Mouse (Mus musculus): ENCODE measurements around the gene Capn5.

DNA sequence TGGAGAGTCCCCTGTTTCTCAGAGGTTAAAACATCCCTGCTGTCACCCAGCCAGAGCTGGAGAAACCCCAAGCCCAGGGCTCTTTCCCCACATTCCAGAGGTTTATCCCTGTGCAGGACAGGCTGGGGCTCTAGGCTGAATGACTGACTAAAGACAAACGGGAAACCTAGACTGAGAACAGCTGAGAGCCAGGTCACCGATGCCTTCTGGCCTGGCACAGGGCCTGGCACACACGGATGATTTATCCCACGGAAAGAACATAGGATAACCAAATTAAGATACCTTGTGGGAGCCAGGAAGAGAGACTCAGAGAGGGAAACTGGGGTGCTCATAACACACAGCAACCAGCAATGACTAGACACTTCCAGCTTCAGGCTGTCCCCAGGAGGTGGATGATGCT is 68.3 kb downstream of the Capn5 start:
- no peak for TF ChIP-seq POLR2A (IDR thresholded peaks at IDR 0.05; ENCODE audit: low read depth, low read length)
- TF ChIP-seq CTCF (IDR thresholded peaks at IDR 0.05; ENCODE audit: extremely low read depth, insufficient read length, insufficient replicate concordance, low read depth, low read length) = no peak

All from small intestine, adult 2 months (tissue).